Mouse (Mus musculus) spleen, postnatal 10 days (tissue): ENCODE data around the gene Lrmda.
A peak's percentile ranks its signal among the peaks of the same experiment; 100 is the strongest.
"Not testable (repeated sequence)": the region's sequence is repeated elsewhere in the genome, so short reads cannot be mapped to it uniquely, and the experiment has no call there.

ENCODE experiments used
- DNase-seq, 2 experiments: peaks; one replicate each; pipeline ENCODE4 v3.0.0; 2021 to 2022; ENCODE audit warnings: low spot score in 2 of 2

The Lrmda gene

GRCm38 (mm10) chr14:22800871-22801636 is 781.5 kb downstream of the Lrmda start:
- peak in 1 of 2 experiments; percentile 26 for DNase-seq

DNA sequence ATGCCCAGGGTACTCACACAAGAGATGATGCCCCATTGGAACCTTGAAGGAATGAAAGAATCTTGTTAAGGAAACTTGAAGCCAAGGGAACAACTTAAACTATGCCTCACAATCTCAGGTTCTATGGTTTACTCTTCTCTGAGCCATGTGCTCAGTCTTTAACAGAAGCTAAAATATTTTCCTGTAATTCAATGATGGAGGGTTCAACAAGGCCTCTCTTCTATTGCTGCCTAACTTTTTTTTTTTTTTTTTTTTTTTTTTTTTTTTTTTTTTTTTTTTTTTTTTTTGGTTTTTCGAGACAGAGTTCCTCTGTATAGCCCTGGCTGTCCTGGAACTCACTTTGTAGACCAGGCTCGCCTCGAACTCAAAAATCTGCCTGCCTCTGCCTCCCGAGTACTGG is 782.2 kb downstream of the Lrmda start:
- DNase-seq = not testable (repeated sequence)

DNA sequence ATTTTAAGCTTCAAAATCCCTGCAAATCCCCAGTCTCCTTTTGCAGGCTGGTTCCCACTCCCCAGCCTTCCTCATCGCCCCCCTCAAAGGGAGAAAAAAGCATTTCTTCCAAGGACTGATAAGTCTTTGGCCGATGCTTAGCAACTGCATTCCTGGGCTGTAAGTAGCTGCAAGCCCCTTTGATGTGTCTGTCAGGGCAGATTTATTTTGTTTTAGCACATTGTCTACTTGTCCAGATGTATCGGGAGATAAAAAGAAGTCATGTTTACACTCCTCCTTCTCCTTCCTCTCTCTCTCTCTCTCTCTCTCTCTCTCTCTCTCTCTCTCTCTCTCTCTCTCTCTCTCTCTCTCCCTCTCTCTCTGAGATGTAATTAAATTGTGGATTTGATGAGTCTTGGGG is 787.8 kb downstream of the Lrmda start:
- no peak for DNase-seq

DNA sequence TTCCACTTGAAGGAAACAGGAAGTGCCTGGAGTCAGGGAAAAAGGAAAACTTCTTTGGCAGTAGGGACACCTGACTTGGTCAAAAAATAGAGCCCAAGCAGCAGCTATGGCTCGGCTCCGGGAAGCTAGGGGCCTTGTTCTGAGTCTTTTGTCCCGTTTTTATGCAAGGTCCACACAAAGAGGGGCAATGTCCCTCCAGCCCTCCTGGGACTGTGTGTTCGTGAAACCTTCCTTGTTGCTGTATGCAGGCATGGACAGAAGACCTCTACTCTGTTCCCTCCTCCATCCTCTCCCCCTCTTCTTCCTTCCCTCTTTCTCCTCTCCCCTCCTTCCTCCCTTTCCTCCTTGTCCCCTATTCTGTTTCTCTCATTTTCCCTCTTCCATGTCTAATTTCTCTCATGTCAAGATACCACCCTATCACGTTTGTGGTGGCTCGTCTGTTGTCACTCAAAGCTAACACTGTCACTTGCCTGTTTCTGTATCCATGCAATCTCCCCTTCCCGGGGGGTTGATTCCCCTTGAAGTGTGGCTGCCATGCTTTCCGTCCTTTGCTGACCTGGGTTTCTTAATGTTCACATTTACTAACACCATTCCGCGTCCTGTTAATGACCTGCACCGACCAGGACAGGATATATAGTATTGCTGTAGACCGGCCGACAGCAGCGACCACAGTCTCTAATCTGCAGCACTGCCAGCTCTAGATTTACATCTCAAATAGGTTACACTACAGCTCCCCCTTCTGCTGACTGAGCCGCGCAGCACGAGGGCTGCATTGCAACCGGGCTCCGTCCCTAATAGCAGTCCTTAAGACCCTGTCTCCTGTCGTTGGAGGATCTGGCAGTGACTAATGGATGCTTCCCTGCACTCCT is 788.4 kb downstream of the Lrmda start:
- peak in 1 of 2 experiments; percentile 35 for DNase-seq

- DNase-seq = no peak
These were observed 789.2 kb downstream of the Lrmda start for GRCm38 (mm10) chr14:22808595-22809166.

DNA sequence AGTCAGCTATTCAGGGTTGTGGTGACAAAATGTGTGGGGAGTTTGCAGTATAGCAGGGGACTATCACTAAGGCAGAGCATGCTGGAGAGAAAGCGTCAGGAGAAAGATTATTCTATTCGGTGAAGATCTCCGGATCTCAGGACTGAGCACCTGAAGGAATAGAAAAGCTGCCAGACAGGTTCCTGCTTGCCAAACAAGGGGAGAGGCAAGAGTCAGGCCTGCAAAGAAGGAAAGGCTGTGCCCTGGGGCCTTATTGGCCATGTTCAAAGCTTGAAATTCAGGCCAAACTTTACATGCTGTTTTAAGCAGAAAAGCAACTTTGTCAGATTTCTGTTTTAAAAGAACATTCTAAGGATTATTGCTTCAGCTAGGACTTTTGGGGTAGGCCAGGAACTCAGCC is 789.7 kb downstream of the Lrmda start:
- DNase-seq = no peak

- no peak for DNase-seq
These were observed 791.0 kb downstream of the Lrmda start for GRCm38 (mm10) chr14:22810531-22810930.

DNA sequence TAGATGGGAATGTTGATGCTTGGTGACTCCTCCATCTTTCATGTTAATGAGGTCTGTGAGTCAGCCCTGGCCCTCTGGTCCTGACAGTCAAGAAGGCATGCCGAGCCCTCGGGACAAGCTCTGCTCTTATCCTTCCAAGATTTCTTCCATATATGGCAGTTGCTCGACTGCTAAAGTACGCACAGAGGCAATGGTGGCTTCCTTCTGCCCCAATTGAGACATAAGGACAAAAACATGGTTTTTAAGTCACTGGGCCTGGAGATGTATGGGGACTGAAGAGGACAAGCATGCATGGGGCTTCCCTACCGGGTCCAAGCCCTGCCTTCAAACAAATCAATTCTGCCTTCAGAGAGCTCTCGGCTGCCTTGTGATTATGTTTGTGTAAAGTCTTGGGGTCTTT is 793.3 kb downstream of the Lrmda start:
- DNase-seq = no peak

DNA sequence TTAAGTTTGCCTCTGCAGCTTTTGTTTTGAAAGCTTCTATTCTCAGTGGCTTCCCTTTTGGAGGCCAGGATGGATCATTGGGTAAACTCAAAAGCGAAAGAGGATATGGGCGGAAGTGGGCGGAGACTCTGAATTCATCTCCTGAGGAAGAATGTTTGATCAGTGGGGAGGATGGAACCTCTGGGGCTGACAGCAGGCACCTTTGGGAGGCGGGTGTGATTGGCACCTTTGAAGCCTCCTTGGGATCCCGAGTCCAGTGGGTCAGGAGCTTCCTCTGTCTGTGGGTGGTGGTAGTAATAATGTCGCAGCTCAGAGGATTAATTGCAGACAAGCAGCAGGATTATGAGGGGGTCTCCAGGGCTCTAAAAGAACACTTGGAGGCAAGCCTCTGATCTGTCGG is 793.9 kb downstream of the Lrmda start:
- DNase-seq = peak in 1 of 2 experiments; percentile 16

- no peak for DNase-seq
These were observed 795.4 kb downstream of the Lrmda start for GRCm38 (mm10) chr14:22814811-22815345.

- DNase-seq = no peak
These were observed 798.1 kb downstream of the Lrmda start for GRCm38 (mm10) chr14:22817346-22818201.

- DNase-seq = no peak
These were observed 798.7 kb downstream of the Lrmda start for GRCm38 (mm10) chr14:22818202-22818530.

- no peak for DNase-seq
These were observed 803.4 kb downstream of the Lrmda start for GRCm38 (mm10) chr14:22822942-22823341.

DNA sequence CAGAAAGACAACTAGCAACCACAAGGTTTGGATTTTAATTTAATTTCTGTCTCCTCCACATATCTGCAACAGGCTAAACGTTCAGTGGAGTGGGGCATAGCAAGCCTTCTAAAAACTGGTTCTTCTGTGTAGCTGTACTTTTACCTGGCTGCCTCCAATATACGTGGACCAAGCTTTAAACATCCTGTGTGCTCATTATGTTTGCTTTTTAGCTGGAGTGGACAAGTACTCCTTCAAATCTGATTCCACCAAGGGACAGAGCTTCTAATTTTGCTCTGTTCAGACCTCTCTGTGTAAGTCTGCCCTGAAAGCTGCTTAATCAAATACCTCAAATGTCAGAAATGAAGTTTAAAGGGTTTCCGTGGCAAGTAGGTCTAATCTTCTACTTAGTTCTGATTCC is 807.3 kb downstream of the Lrmda start:
- no peak for DNase-seq

DNA sequence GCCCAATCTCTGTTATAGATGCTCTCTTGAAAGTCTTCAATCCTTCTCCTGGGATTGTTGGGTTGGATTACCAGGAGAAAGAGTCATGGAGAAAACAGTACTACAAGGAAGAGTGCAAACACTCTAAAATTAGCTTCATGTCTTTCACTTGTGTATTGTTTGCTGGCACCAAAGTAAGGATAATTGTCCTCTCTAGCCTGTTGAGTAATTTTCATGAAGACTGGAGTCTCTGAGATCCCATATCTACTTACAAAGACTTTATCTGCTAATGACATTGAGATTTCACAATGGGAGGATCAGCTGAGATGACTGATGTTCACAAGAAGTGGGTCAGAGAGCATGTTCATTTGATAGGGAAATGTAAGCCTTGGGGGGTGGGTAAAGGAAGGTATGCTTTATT is 817.5 kb downstream of the Lrmda start:
- DNase-seq = no peak

- no peak for DNase-seq
These were observed 821.6 kb downstream of the Lrmda start for GRCm38 (mm10) chr14:22841136-22841535.

- DNase-seq = no peak
These were observed 824.5 kb downstream of the Lrmda start for GRCm38 (mm10) chr14:22844006-22844405.

DNA sequence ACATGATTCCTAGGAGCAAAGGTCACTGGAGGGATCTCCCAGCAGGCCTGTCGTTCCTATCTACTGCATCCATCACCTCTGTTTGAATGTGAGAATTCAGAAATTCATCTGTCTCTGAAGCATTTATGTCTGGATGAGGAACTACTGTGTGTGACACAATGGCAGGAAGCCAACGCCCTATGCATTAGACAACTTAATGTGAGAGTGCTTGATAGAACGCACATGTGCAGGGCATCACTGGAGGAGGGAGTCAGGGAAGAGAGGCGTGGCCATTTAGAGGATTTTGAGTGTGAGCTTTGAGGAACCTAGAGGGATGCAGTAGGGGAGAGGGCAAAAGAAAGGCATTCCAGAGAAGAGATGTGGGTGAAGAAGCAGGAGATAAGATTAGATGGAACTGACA is 825.9 kb downstream of the Lrmda start:
- no peak for DNase-seq

- DNase-seq = no peak
These were observed 827.7 kb downstream of the Lrmda start for GRCm38 (mm10) chr14:22847011-22847786.

GRCm38 (mm10) chr14:22849108-22849507 is 829.6 kb downstream of the Lrmda start:
- DNase-seq = no peak

DNA sequence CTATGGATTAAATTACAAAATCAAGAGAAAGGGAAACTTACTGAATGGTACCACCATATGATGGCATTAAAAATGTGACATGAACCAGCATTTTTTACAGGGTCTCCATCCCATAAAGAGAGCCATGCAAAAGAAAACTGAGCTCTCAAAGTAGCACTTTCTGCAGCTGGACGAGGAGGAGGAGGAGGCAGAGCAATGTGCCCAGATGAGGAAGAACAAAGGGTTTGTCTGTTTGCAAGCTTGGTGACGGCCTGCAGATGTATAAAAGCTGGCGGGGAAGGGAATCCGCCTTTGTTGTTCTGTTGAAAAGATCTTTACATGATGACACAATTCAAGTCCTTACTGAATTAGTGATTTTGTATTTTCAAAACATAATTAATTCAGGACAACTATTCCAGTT is 841.1 kb downstream of the Lrmda start:
- DNase-seq = no peak
